ENCODE assay signal across 7 mouse cellular contexts in genomic region chr17:25184129-25184691, GRCm38 (mm10). TPM values are rescaled to one million over a fixed set of nuclear protein-coding genes. Genes with fewer than 3 reads are reported as not detected.
DNase-seq lines count a peak whose midpoint lies in the region; ATAC-seq lines count a peak whose summit lies in the region.

Gene BC003965, plus strand, starts transcription at chr17:25184554.

- peak within 1 kb of the TSS; percentile 93 for H3K27ac ChIP-seq in intestine, embryonic 16.5 days (ENCODE audit: low read length)
- H3K27ac ChIP-seq in midbrain, embryonic 11.5 days (ENCODE audit: low read depth, low read length): peak within 1 kb of the TSS; percentile 80

- peak; percentile 97 for DNase-seq in adrenal gland, adult 8-10 months
- DNase-seq in embryo, embryonic 9.5 days (ENCODE audit: extremely low spot score): peak; percentile 98
- peak; percentile 93 to 98 for DNase-seq in gastrocnemius, postnatal 4 days (ENCODE audit: low spot score in 2 of 2)
- peak; percentile 98 to 99 for DNase-seq in left cerebral cortex, postnatal 36 days (ENCODE audit: low spot score in 2 of 2)
- peak; percentile 100 for DNase-seq in midbrain, embryonic 11.5 days (ENCODE audit: low spot score, missing footprints)
- peak; percentile 98 for DNase-seq in skeletal muscle tissue, adult 2 months (ENCODE audit: low read depth, low spot score)

- intact Hi-C loops in left cerebral cortex, postnatal 36 days (cut with DNase I): loop anchor here (2.0 to 5.0 kb wide), 2 partner anchors 47 to 89 kb away; no protein-coding TSS in a partner anchor

- WGBS in intestine, embryonic 16.5 days: under 1% methylated on average over 50 of the region's 50 CpGs
- WGBS in midbrain, embryonic 11.5 days: under 1% methylated on average over 50 of the region's 50 CpGs

- H3K36me3 ChIP-seq in intestine, embryonic 16.5 days (ENCODE audit: control insufficient read depth, insufficient read depth, low read length): no peaks in the 10 kb centered on the region
- no peaks in the 10 kb centered on the region for H3K36me3 ChIP-seq in midbrain, embryonic 11.5 days (ENCODE audit: control insufficient read depth, insufficient read depth, low read length)

- no peaks in the 10 kb centered on the region for H3K9me3 ChIP-seq in intestine, embryonic 16.5 days (ENCODE audit: control insufficient read depth, low read length)
- H3K9me3 ChIP-seq in midbrain, embryonic 11.5 days (ENCODE audit: control insufficient read depth, low read length): no peaks in the 10 kb centered on the region

- peak within 1 kb of the TSS; percentile 89 for H3K4me2 ChIP-seq in intestine, embryonic 16.5 days (ENCODE audit: low read depth, low read length)
- peak within 1 kb of the TSS; percentile 99 for H3K4me2 ChIP-seq in midbrain, embryonic 11.5 days

- peak; percentile 91 for ATAC-seq in intestine, embryonic 16.5 days
- peak; percentile 85 for ATAC-seq in midbrain, embryonic 11.5 days (ENCODE audit: low FRiP score)

- no peaks in the 10 kb centered on the region for H3K27me3 ChIP-seq in intestine, embryonic 16.5 days (replicated peaks; ENCODE audit: control insufficient read depth, insufficient read depth, low read length)
- H3K27me3 ChIP-seq in midbrain, embryonic 11.5 days (ENCODE audit: control insufficient read depth, insufficient read depth, low read length): no peaks in the 10 kb centered on the region

- H3K4me3 ChIP-seq in intestine, embryonic 16.5 days (ENCODE audit: low read length): peak within 1 kb of the TSS; percentile 98
- H3K4me3 ChIP-seq in midbrain, embryonic 11.5 days (ENCODE audit: low read depth, low read length): peak within 1 kb of the TSS; percentile 95

- H3K9ac ChIP-seq in intestine, embryonic 16.5 days (ENCODE audit: low read depth, low read length): peak within 1 kb of the TSS; percentile 81
- H3K9ac ChIP-seq in midbrain, embryonic 11.5 days (ENCODE audit: low read length): peak within 1 kb of the TSS; percentile 96

- H3K4me1 ChIP-seq in intestine, embryonic 16.5 days (ENCODE audit: control insufficient read depth, insufficient read depth, low read length): peaks cover 21% of the 10 kb centered on the region
- H3K4me1 ChIP-seq in midbrain, embryonic 11.5 days (ENCODE audit: control insufficient read depth, insufficient read depth, low read length): peaks cover 17% of the 10 kb centered on the region

RNA-seq across cellular contexts. Expression of gene BC003965, which starts in this region (rescaled TPM):
- 10 to 100 TPM; 18.4 to 21.7 (median 20.9) TPM for total RNA-seq in adrenal gland, adult 8-10 months (2022)
- 10 to 100 TPM; 12.5 to 12.9 TPM for total RNA-seq in gastrocnemius, postnatal 4 days (2021)
- 35.1 and 39.7 TPM in 2 replicates for polyA plus RNA-seq in intestine, embryonic 16.5 days (2015; fragmentation: Nextera tagmentation; extraction: Ambion mirVana)
- 10 to 100 TPM; 20.3 to 20.6 TPM for total RNA-seq in left cerebral cortex, postnatal 36 days (2021)
- 34.4 TPM in 2 replicates for polyA plus RNA-seq in midbrain, embryonic 11.5 days (2014; fragmentation: Nextera tagmentation; extraction: Ambion mirVana)

Comparison
In these comparisons a context has a peak if more than half of its experiments do, and no peak if none do; other contexts are left out.
1. Peak in every context shown above with its lines: DNase-seq, ATAC-seq, H3K4me3 ChIP-seq and H3K27ac ChIP-seq.